Mouse (Mus musculus): ENCODE measurements around the gene Fez1.

DNA sequence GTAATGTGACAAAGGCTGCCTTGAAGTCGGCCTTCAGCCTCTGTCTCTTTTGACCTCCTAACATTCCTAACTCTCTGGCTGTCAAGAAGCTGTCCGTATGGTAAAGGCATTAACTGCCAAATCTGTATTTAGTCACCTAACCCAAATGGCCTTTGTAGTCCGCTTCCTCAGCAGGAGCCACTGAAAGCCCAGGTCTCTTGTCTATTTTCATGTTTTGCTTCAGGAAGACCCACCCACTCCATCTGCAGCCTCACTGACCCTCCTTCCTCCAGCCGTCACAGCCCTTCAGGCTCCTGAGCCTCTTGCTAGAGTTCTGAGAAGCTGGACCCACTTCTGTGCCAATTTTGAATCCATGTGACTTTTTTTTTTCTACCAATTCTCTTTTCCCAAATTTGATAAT, 2.8 kb upstream of the Fez1 start:
- no peak for TF ChIP-seq EP300 (IDR thresholded peaks at IDR 0.05)
- no peak for TF ChIP-seq CTCF (IDR thresholded peaks at IDR 0.05)

Measured in lung, postnatal 0 days (tissue).